Mouse (Mus musculus) CH12.LX (cell line): ENCODE results near the gene Osgin1. TPM values are rescaled to one million over a fixed set of nuclear protein-coding genes. Genes with fewer than 3 reads are reported as not detected.

Experiments used
- DNase-seq: peaks from one replicate; pipeline ENCODE4 v3.0.0-alpha.2; 2013; ENCODE audit errors: extremely low read depth
- H3K27ac ChIP-seq: 2 replicates; pipeline ENCODE4 v1.5.1; 2012; ENCODE audit warnings: low read depth, mild to moderate bottlenecking, control low read depth, moderate library complexity; ENCODE audit not compliant: insufficient read depth
- H3K27me3 ChIP-seq: replicated peaks from 2 replicates; pipeline ENCODE3; 2012; ENCODE audit warnings: inconsistent platforms
- H3K36me3 ChIP-seq, 2 experiments: replicated peaks in 1 of 2; 2 replicates each; pipeline versions ENCODE3 to v1.6.1; 2012; ENCODE audit warnings: inconsistent platforms in 1 of 2, low read length in 1 of 2, mild to moderate bottlenecking in 1 of 2, mixed read lengths in 1 of 2, moderate library complexity in 1 of 2; ENCODE audit not compliant: control insufficient read depth in 1 of 2, insufficient read depth in 1 of 2
- H3K4me1 ChIP-seq, 2 experiments: 2 replicates each; pipeline ENCODE4 v1.6.1; 2012; ENCODE audit warnings: inconsistent platforms in 1 of 2, moderate library complexity in 1 of 2; ENCODE audit not compliant: insufficient read depth in 2 of 2, control insufficient read depth in 1 of 2
- H3K4me2 ChIP-seq: 2 replicates; pipeline ENCODE4 v1.6.1; 2012; ENCODE audit warnings: low read depth, mild to moderate bottlenecking, control low read depth; ENCODE audit not compliant: poor library complexity, insufficient read depth, severe bottlenecking
- H3K4me3 ChIP-seq, 3 experiments: fragments of 150-350 bp in 1 of 3; sonication (generic) in 1 of 3; replicated peaks in 1 of 3; 2 replicates each; pipeline versions ENCODE3 to v1.5.1; 2011 to 2012; ENCODE audit warnings: low read depth in 2 of 3, low read length in 2 of 3, mild to moderate bottlenecking in 2 of 3, moderate library complexity in 2 of 3, control low read depth in 1 of 3, improper control_type of control experiment in 1 of 3, inconsistent platforms in 1 of 3, mixed read lengths in 1 of 3; ENCODE audit not compliant: poor library complexity in 1 of 3
- H3K79me2 ChIP-seq: replicated peaks from 2 replicates; pipeline ENCODE4 v1.6.1; 2012; ENCODE audit warnings: mild to moderate bottlenecking, moderate library complexity; ENCODE audit not compliant: control insufficient read depth, poor library complexity, insufficient read depth, severe bottlenecking; ENCODE audit errors: extremely low read depth
- H3K9ac ChIP-seq: 2 replicates; pipeline ENCODE4 v1.6.1; 2012; ENCODE audit warnings: low read depth, mild to moderate bottlenecking, control low read depth, moderate library complexity; ENCODE audit not compliant: insufficient read depth
- H3K9me3 ChIP-seq: replicated peaks from 2 replicates; pipeline ENCODE3; 2012; ENCODE audit warnings: low read length, inconsistent platforms, mixed read lengths
- CHD2 ChIP-seq: IDR thresholded peaks from 2 replicates; pipeline ENCODE4 v1.6.1; 2011; ENCODE audit warnings: low read length, improper control_type of control experiment
- E2F4 ChIP-seq: IDR thresholded peaks from 2 replicates; pipeline ENCODE4 v1.6.1; 2011; ENCODE audit warnings: low read depth, low read length, improper control_type of control experiment; ENCODE audit not compliant: insufficient replicate concordance
- ELF1 ChIP-seq: IDR thresholded peaks from 2 replicates; pipeline ENCODE4 v1.6.1; 2014; ENCODE audit warnings: low read depth, mild to moderate bottlenecking, inconsistent platforms, low read length, improper control_type of control experiment
- EP300 ChIP-seq: IDR thresholded peaks from 2 replicates; pipeline ENCODE4 v1.6.1; 2011; ENCODE audit warnings: low read length, improper control_type of control experiment
- HCFC1 ChIP-seq: IDR thresholded peaks from 2 replicates; pipeline ENCODE4 v1.6.1; 2012; ENCODE audit warnings: low read depth, mild to moderate bottlenecking, inconsistent platforms, low read length, improper control_type of control experiment
- IRF4 ChIP-seq: IDR thresholded peaks from 2 replicates; pipeline ENCODE4 v1.6.1; 2014; ENCODE audit warnings: low read depth, mild to moderate bottlenecking, inconsistent platforms, low read length, improper control_type of control experiment
- JUN ChIP-seq: IDR thresholded peaks from 2 replicates; pipeline ENCODE4 v1.6.1; 2011; ENCODE audit warnings: low read depth, mild to moderate bottlenecking, low read length, improper control_type of control experiment, moderate library complexity; ENCODE audit not compliant: insufficient read depth
- JUND ChIP-seq: conservative IDR thresholded peaks from 2 replicates; pipeline ENCODE4 v1.6.1; 2011; ENCODE audit warnings: low read depth, low read length, improper control_type of control experiment
- KAT2A ChIP-seq: IDR thresholded peaks from 2 replicates; pipeline ENCODE4 v1.6.1; 2012; ENCODE audit warnings: low read length, improper control_type of control experiment, inconsistent platforms; ENCODE audit not compliant: insufficient replicate concordance
- MAX ChIP-seq: IDR thresholded peaks from 2 replicates; pipeline ENCODE4 v1.6.1; 2011; ENCODE audit warnings: low read length, improper control_type of control experiment
- MAZ ChIP-seq: IDR thresholded peaks from 2 replicates; pipeline ENCODE4 v1.6.1; 2012; ENCODE audit warnings: low read depth, mild to moderate bottlenecking, inconsistent platforms, low read length, improper control_type of control experiment, moderate library complexity
- MEF2A ChIP-seq: IDR thresholded peaks from 2 replicates; pipeline ENCODE4 v1.6.1; 2014; ENCODE audit warnings: low read depth, mild to moderate bottlenecking, inconsistent platforms, low read length, improper control_type of control experiment, borderline replicate concordance
- MXI1 ChIP-seq: IDR thresholded peaks from 2 replicates; pipeline ENCODE4 v1.6.1; 2011; ENCODE audit warnings: mild to moderate bottlenecking, low read depth, low read length, improper control_type of control experiment
- MYC ChIP-seq: IDR thresholded peaks from 2 replicates; pipeline ENCODE4 v1.6.1; 2011; ENCODE audit warnings: low read depth, mild to moderate bottlenecking, improper control_type of control experiment, low read length
- NELFE ChIP-seq: IDR thresholded peaks from 2 replicates; pipeline ENCODE4 v1.6.1; 2011; ENCODE audit warnings: low read depth, low read length, improper control_type of control experiment
- POLR2A ChIP-seq: IDR thresholded peaks from 2 replicates; pipeline ENCODE4 v1.6.1; 2011; ENCODE audit warnings: low read depth, mild to moderate bottlenecking, improper control_type of control experiment, low read length
- POLR2AphosphoS2 ChIP-seq: IDR thresholded peaks from 2 replicates; pipeline ENCODE4 v1.6.1; 2011; ENCODE audit warnings: low read depth, low read length, improper control_type of control experiment
- RAD21 ChIP-seq: IDR thresholded peaks from 2 replicates; pipeline ENCODE4 v1.6.1; 2011; ENCODE audit warnings: low read depth, mild to moderate bottlenecking, low read length, improper control_type of control experiment, moderate library complexity
- RCOR1 ChIP-seq: conservative IDR thresholded peaks from 2 replicates; pipeline ENCODE4 v1.6.1; 2012; ENCODE audit warnings: low read depth, mild to moderate bottlenecking, inconsistent platforms, low read length, improper control_type of control experiment
- SIN3A ChIP-seq: IDR thresholded peaks from 2 replicates; pipeline ENCODE4 v1.6.1; 2012; ENCODE audit warnings: low read length, improper control_type of control experiment, inconsistent platforms
- TBP ChIP-seq: conservative IDR thresholded peaks from 2 replicates; pipeline ENCODE4 v1.6.1; 2011; ENCODE audit warnings: low read depth, low read length, improper control_type of control experiment
- UBTF ChIP-seq: IDR thresholded peaks from 2 replicates; pipeline ENCODE4 v1.6.1; 2012; ENCODE audit warnings: low read depth, mild to moderate bottlenecking, inconsistent platforms, low read length, improper control_type of control experiment, moderate library complexity
- USF1 ChIP-seq: IDR thresholded peaks from 2 replicates; pipeline ENCODE4 v1.6.1; 2014; ENCODE audit warnings: low read depth, mild to moderate bottlenecking, inconsistent platforms, low read length, improper control_type of control experiment
- USF2 ChIP-seq: conservative IDR thresholded peaks from 2 replicates; pipeline ENCODE4 v1.6.1; 2011; ENCODE audit warnings: low read depth, low read length, improper control_type of control experiment
- ZKSCAN1 ChIP-seq: IDR thresholded peaks from 2 replicates; pipeline ENCODE4 v1.6.1; 2012; ENCODE audit warnings: low read depth, inconsistent platforms, low read length, improper control_type of control experiment, borderline replicate concordance
- ZNF384 ChIP-seq: IDR thresholded peaks from 2 replicates; pipeline ENCODE4 v1.6.1; 2012; ENCODE audit warnings: low read depth, low read length, improper control_type of control experiment, inconsistent platforms
- dilution Hi-C: fragments of 300-500 bp; cut with MboI; formaldehyde crosslinking; loops from 2 replicates; pipeline ENCODE4 v1.14.3; 2020; ENCODE audit warnings: low sequenced_read_pairs; ENCODE audit not compliant: extremely low pct_unique_long_range_greater_than_20kb, extremely low pct_ligation_motif_present
- in situ Hi-C: fragments of 300-500 bp; cut with MboI; formaldehyde crosslinking; loops from 3 replicates; pipeline ENCODE4 v1.14.3; 2019; ENCODE audit warnings: low sequenced_read_pairs, low pct_ligation_motif_present, low pct_unique_long_range_greater_than_20kb, mixed read lengths
- polyA plus RNA-seq: library from polyadenylated mRNA; unstranded; fragments of >175 nt; gene quantifications from 2 replicates; pipeline ENCODE4 v1.2.1, GENCODE M21; 2012; ENCODE audit warnings: low read depth; ENCODE audit not compliant: insufficient read length
- total RNA-seq, 2 experiments: library from RNA; depleted of rRNA; stranded (reverse); fragments of 300-350 nt in 1 of 2; fragments of >200 nt in 1 of 2; gene quantifications; 2 replicates each; pipeline ENCODE4 v1.2.3; 2012 to 2014

Gene Osgin1
- total and polyA plus RNA-seq, 3 experiments = 0.15 to 3.0 (median 0.47) TPM

- Histone ChIP-seq H3K4me1 (0 out of 4 replicates have a peak, but pooled peaks cover 0 to 3% of the 10 kb centered on the region in 2 experiments), H3K27me3 (peaks cover 62% of the 10 kb centered on the region), H3K9ac (no peak overlapping the region), H3K27ac (no peak overlapping the region), H3K79me2 (no peaks in the 10 kb centered on the region), H3K9me3 (peaks cover 10% of the 10 kb centered on the region), H3K4me2 (no peak overlapping the region), H3K4me3 (no peak overlapping the region), H3K36me3 (no peaks in the 10 kb centered on the region)
- dilution Hi-C loops (no loop called here), in situ Hi-C loops (no loop called here)
- no peak for DNase-seq
- no peak for TF ChIP-seq MYC
- no peak for TF ChIP-seq MEF2A
- TF ChIP-seq RCOR1 = no peak
- no peak for TF ChIP-seq JUN
- TF ChIP-seq KAT2A = no peak
- TF ChIP-seq HCFC1 = no peak
- no peak for TF ChIP-seq MXI1
- no peak for TF ChIP-seq USF2
- no peak for TF ChIP-seq UBTF
- no peak for TF ChIP-seq POLR2A
- no peak for TF ChIP-seq EP300
- no peak for TF ChIP-seq NELFE
- TF ChIP-seq MAX = no peak
- TF ChIP-seq RAD21 = no peak
- no peak for TF ChIP-seq E2F4
- TF ChIP-seq TBP = no peak
- TF ChIP-seq POLR2AphosphoS2 = no peak
- no peak for TF ChIP-seq ELF1
- TF ChIP-seq CHD2 = no peak
- TF ChIP-seq ZNF384 = no peak
Measured at GRCm38 (mm10) chr8:119466794-119467193, 32.9 kb downstream of the Osgin1 start.

GRCm38 (mm10) chr8:119468091-119468490 is 34.2 kb downstream of the Osgin1 start:
- Histone ChIP-seq H3K79me2 (no peaks in the 10 kb centered on the region), H3K36me3 (no peaks in the 10 kb centered on the region), H3K4me2 (no peak overlapping the region), H3K9ac (no peak overlapping the region), H3K4me1 (0 out of 4 replicates have a peak, but pooled peaks cover 0 to 3% of the 10 kb centered on the region in 2 experiments), H3K4me3 (no peak overlapping the region), H3K27ac (no peak overlapping the region), H3K27me3 (peaks cover 72% of the 10 kb centered on the region), H3K9me3 (peaks cover 10% of the 10 kb centered on the region)
- no peak for DNase-seq
- dilution Hi-C loops = no loop called here
- in situ Hi-C loops = no loop called here
- TF ChIP-seq IRF4 (no peak), ZNF384 (no peak), E2F4 (no peak), ELF1 (no peak), JUND (no peak), USF1 (no peak), SIN3A (no peak), ZKSCAN1 (no peak), MAZ (no peak)
